Mouse (Mus musculus): ENCODE measurements at regions not wholly inside any gene's neighbourhood (a gene's known extent, or its start where the extent isn't known, plus 50 kb on each side); places are given as distances from the start of the nearest gene placed in this dataset.
"Not testable (repeated sequence)": the region's sequence is repeated elsewhere in the genome, so short reads cannot be mapped to it uniquely, and the experiment has no call there.

GRCm38 (mm10) chr9:25782631-25783030, 301.3 kb downstream of the Eepd1 start:
- Histone ChIP-seq H3K4me3 (ENCODE audit: low read depth, low read length) (no peak overlapping the region), H3K27ac (ENCODE audit: low read depth) (no peak overlapping the region), H3K36me3 (ENCODE audit: control insufficient read depth, insufficient read depth, low read length) (no peaks in the 10 kb centered on the region), H3K9me3 (ENCODE audit: control insufficient read depth, low read length) (no peaks in the 10 kb centered on the region), H3K9ac (ENCODE audit: low read length) (no peak overlapping the region), H3K4me1 (replicated peaks; ENCODE audit: control insufficient read depth, insufficient read depth, low read length) (no peaks in the 10 kb centered on the region), H3K27me3 (replicated peaks; ENCODE audit: control insufficient read depth, insufficient read depth, low read length) (no peaks in the 10 kb centered on the region), H3K4me2 (ENCODE audit: low read length) (no peak overlapping the region)
- DNase-seq (ENCODE audit: low spot score) (no peak), ATAC-seq (replicated peaks; ENCODE audit: low FRiP score, low TSS enrichment, low read depth) (no peak)
- 91% methylated on average over 1 of the region's 1 CpGs for WGBS

GRCm38 (mm10) chr9:25795142-25795910, 314.0 kb downstream of the Eepd1 start:
- Histone ChIP-seq H3K36me3 (ENCODE audit: control insufficient read depth, insufficient read depth, low read length) (no peaks in the 10 kb centered on the region), H3K27ac (ENCODE audit: low read depth) (no peak overlapping the region), H3K4me2 (ENCODE audit: low read length) (no peak overlapping the region), H3K9ac (ENCODE audit: low read length) (no peak overlapping the region), H3K27me3 (replicated peaks; ENCODE audit: control insufficient read depth, insufficient read depth, low read length) (no peaks in the 10 kb centered on the region), H3K9me3 (ENCODE audit: control insufficient read depth, low read length) (no peaks in the 10 kb centered on the region), H3K4me3 (ENCODE audit: low read depth, low read length) (no peak overlapping the region), H3K4me1 (replicated peaks; ENCODE audit: control insufficient read depth, insufficient read depth, low read length) (no peaks in the 10 kb centered on the region)
- no peak for ATAC-seq (replicated peaks; ENCODE audit: low FRiP score, low TSS enrichment, low read depth)
- 79% methylated on average over 8 of the region's 8 CpGs for WGBS
- DNase-seq (ENCODE audit: low spot score), result no peak

GRCm38 (mm10) chr9:25809562-25809961, 328.2 kb downstream of the Eepd1 start:
- no peaks in the 10 kb centered on the region for H3K27me3 ChIP-seq (replicated peaks; ENCODE audit: control insufficient read depth, insufficient read depth, low read length)
- no peak overlapping the region for H3K9ac ChIP-seq (ENCODE audit: low read length)
- H3K27ac ChIP-seq (ENCODE audit: low read depth), result no peak overlapping the region
- H3K9me3 ChIP-seq (ENCODE audit: control insufficient read depth, low read length), result no peaks in the 10 kb centered on the region
- H3K4me2 ChIP-seq (ENCODE audit: low read length), result no peak overlapping the region
- no peak overlapping the region for H3K4me3 ChIP-seq (ENCODE audit: low read depth, low read length)
- H3K36me3 ChIP-seq (ENCODE audit: control insufficient read depth, insufficient read depth, low read length), result no peaks in the 10 kb centered on the region
- DNase-seq (ENCODE audit: low spot score) (no peak), ATAC-seq (replicated peaks; ENCODE audit: low FRiP score, low TSS enrichment, low read depth) (no peak)
- H3K4me1 ChIP-seq (replicated peaks; ENCODE audit: control insufficient read depth, insufficient read depth, low read length), result no peaks in the 10 kb centered on the region

- Histone ChIP-seq H3K9me3 (ENCODE audit: control insufficient read depth, low read length) (no peaks in the 10 kb centered on the region), H3K4me3 (ENCODE audit: low read depth, low read length) (no peak overlapping the region), H3K27me3 (replicated peaks; ENCODE audit: control insufficient read depth, insufficient read depth, low read length) (no peaks in the 10 kb centered on the region), H3K36me3 (ENCODE audit: control insufficient read depth, insufficient read depth, low read length) (no peaks in the 10 kb centered on the region), H3K27ac (ENCODE audit: low read depth) (no peak overlapping the region), H3K4me2 (ENCODE audit: low read length) (no peak overlapping the region), H3K9ac (ENCODE audit: low read length) (no peak overlapping the region), H3K4me1 (replicated peaks; ENCODE audit: control insufficient read depth, insufficient read depth, low read length) (no peaks in the 10 kb centered on the region)
- no peak for DNase-seq (ENCODE audit: low spot score)
- no peak for ATAC-seq (replicated peaks; ENCODE audit: low FRiP score, low TSS enrichment, low read depth)
Observed at GRCm38 (mm10) chr9:25833295-25833694, 351.9 kb downstream of the Eepd1 start.

- not testable (repeated sequence) for H3K9ac ChIP-seq (ENCODE audit: low read length); H3K4me3 ChIP-seq (ENCODE audit: low read depth, low read length); ATAC-seq (replicated peaks; ENCODE audit: low FRiP score, low TSS enrichment, low read depth); H3K27me3 ChIP-seq (replicated peaks; ENCODE audit: control insufficient read depth, insufficient read depth, low read length); H3K27ac ChIP-seq (ENCODE audit: low read depth); DNase-seq (ENCODE audit: low spot score); H3K36me3 ChIP-seq (ENCODE audit: control insufficient read depth, insufficient read depth, low read length); H3K4me2 ChIP-seq (ENCODE audit: low read length); H3K4me1 ChIP-seq (replicated peaks; ENCODE audit: control insufficient read depth, insufficient read depth, low read length); H3K9me3 ChIP-seq (ENCODE audit: control insufficient read depth, low read length)
- WGBS, result 84% methylated on average over 2 of the region's 2 CpGs
Observed at GRCm38 (mm10) chr9:25849914-25850313, 368.6 kb downstream of the Eepd1 start.

GRCm38 (mm10) chr9:25850608-25851007, 369.3 kb downstream of the Eepd1 start:
- WGBS, result 70% methylated on average over 3 of the region's 3 CpGs
- not testable (repeated sequence) for H3K27me3 ChIP-seq (replicated peaks; ENCODE audit: control insufficient read depth, insufficient read depth, low read length); H3K4me3 ChIP-seq (ENCODE audit: low read depth, low read length); ATAC-seq (replicated peaks; ENCODE audit: low FRiP score, low TSS enrichment, low read depth); H3K4me1 ChIP-seq (replicated peaks; ENCODE audit: control insufficient read depth, insufficient read depth, low read length); DNase-seq (ENCODE audit: low spot score); H3K9ac ChIP-seq (ENCODE audit: low read length); H3K4me2 ChIP-seq (ENCODE audit: low read length); H3K9me3 ChIP-seq (ENCODE audit: control insufficient read depth, low read length); H3K27ac ChIP-seq (ENCODE audit: low read depth); H3K36me3 ChIP-seq (ENCODE audit: control insufficient read depth, insufficient read depth, low read length)

- Histone ChIP-seq H3K4me3 (ENCODE audit: low read depth, low read length) (no peak overlapping the region), H3K9ac (ENCODE audit: low read length) (no peak overlapping the region), H3K4me1 (replicated peaks; ENCODE audit: control insufficient read depth, insufficient read depth, low read length) (no peaks in the 10 kb centered on the region), H3K9me3 (ENCODE audit: control insufficient read depth, low read length) (no peaks in the 10 kb centered on the region), H3K27me3 (replicated peaks; ENCODE audit: control insufficient read depth, insufficient read depth, low read length) (no peaks in the 10 kb centered on the region), H3K36me3 (ENCODE audit: control insufficient read depth, insufficient read depth, low read length) (no peaks in the 10 kb centered on the region), H3K27ac (ENCODE audit: low read depth) (no peak overlapping the region), H3K4me2 (ENCODE audit: low read length) (no peak overlapping the region)
- ATAC-seq (replicated peaks; ENCODE audit: low FRiP score, low TSS enrichment, low read depth) (no peak), DNase-seq (ENCODE audit: low spot score) (no peak)
- 61% methylated on average over 1 of the region's 1 CpGs for WGBS
Observed at GRCm38 (mm10) chr9:25854545-25854944, 373.2 kb downstream of the Eepd1 start.

GRCm38 (mm10) chr9:25870260-25870659, 388.9 kb downstream of the Eepd1 start:
- Histone ChIP-seq H3K4me2 (ENCODE audit: low read length) (no peak overlapping the region), H3K27ac (ENCODE audit: low read depth) (no peak overlapping the region), H3K27me3 (replicated peaks; ENCODE audit: control insufficient read depth, insufficient read depth, low read length) (no peaks in the 10 kb centered on the region), H3K9me3 (ENCODE audit: control insufficient read depth, low read length) (no peaks in the 10 kb centered on the region), H3K4me3 (ENCODE audit: low read depth, low read length) (no peak overlapping the region), H3K36me3 (ENCODE audit: control insufficient read depth, insufficient read depth, low read length) (no peaks in the 10 kb centered on the region), H3K9ac (ENCODE audit: low read length) (no peak overlapping the region), H3K4me1 (replicated peaks; ENCODE audit: control insufficient read depth, insufficient read depth, low read length) (no peaks in the 10 kb centered on the region)
- 77% methylated on average over 2 of the region's 2 CpGs for WGBS
- ATAC-seq (replicated peaks; ENCODE audit: low FRiP score, low TSS enrichment, low read depth) (no peak), DNase-seq (ENCODE audit: low spot score) (no peak)

GRCm38 (mm10) chr9:25896333-25896905, 415.1 kb downstream of the Eepd1 start:
- Histone ChIP-seq H3K9ac (ENCODE audit: low read length) (no peak overlapping the region), H3K9me3 (ENCODE audit: control insufficient read depth, low read length) (no peaks in the 10 kb centered on the region), H3K4me3 (ENCODE audit: low read depth, low read length) (no peak overlapping the region), H3K27ac (ENCODE audit: low read depth) (no peak overlapping the region), H3K4me2 (ENCODE audit: low read length) (no peak overlapping the region), H3K4me1 (replicated peaks; ENCODE audit: control insufficient read depth, insufficient read depth, low read length) (no peaks in the 10 kb centered on the region), H3K36me3 (ENCODE audit: control insufficient read depth, insufficient read depth, low read length) (no peaks in the 10 kb centered on the region), H3K27me3 (replicated peaks; ENCODE audit: control insufficient read depth, insufficient read depth, low read length) (no peaks in the 10 kb centered on the region)
- DNase-seq (ENCODE audit: low spot score) (no peak), ATAC-seq (replicated peaks; ENCODE audit: low FRiP score, low TSS enrichment, low read depth) (no peak)

All from intestine, embryonic 14.5 days (tissue).